Mouse (Mus musculus) adrenal gland, postnatal 36 days (tissue): Measurements from ENCODE around the gene Relb. TPM values are rescaled to one million over a fixed set of nuclear protein-coding genes. Genes with fewer than 3 reads are reported as not detected.

Experiments used
- DNase-seq, 2 experiments: peaks; one replicate each; pipeline ENCODE4 v3.0.0; 2021; ENCODE audit warnings: mixed read lengths in 1 of 2
- long read RNA-seq, 2 experiments: library from polyadenylated mRNA; stranded (forward); transcript quantifications; one replicate each; pipeline ENCODE4 v2.0.0; 2021; ENCODE audit warnings: borderline sequencing depth in 2 of 2
- total RNA-seq, 2 experiments: library from RNA; stranded (reverse); gene quantifications; 2 replicates each; pipeline ENCODE4 v1.2.3; 2021

Relb gene
- total RNA-seq: 10 to 100 TPM; 33.6 to 34.7 TPM
- long read RNA-seq, experiment 1, transcript Relb-201 (11 exons, 2,200 nt): major isoform, 75 of 98 reads
- long read RNA-seq, experiment 1, partial matches to known transcripts: 5 of 98 reads
- long read RNA-seq, experiment 1, other reads (novel, unspliced or antisense): 18 of 98 reads
- long read RNA-seq, experiment 2, transcript Relb-201 (11 exons, 2,200 nt): major isoform, 17 of 24 reads
- long read RNA-seq, experiment 2, partial matches to known transcripts: 0 of 24 reads
- long read RNA-seq, experiment 2, other reads (novel, unspliced or antisense): 7 of 24 reads

- DNase-seq: peak; percentile 96 to 97
Measured at GRCm38 (mm10) chr7:19629361-19629734, at the start of gene Relb. Gene Relb (minus strand): TSS chr7:19629438.

- DNase-seq: no peak
Measured at GRCm38 (mm10) chr7:19678901-19679300, 49.7 kb upstream of the Relb start.

DNA sequence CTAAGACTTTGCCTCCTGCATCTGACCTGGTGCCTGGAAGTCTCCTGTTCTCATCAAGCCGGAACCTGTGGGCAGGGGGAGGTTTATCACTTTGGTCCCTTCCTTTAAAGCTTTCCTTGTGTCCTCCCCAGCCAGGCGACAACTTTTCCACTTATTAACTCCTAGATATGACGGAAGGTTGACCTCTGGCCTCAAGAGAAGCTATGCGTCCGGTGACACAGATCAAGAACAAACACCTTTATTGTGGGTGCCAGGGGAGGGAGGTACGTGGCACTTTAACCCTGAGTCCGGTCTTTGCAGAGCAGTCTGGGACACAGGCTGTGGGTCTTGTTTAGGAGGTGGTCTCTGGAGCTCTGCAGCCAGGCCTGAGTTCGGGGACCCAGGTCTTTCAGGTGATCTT is 48.6 kb upstream of the Relb start, which contains the start of gene Apoc2:
Gene Apoc2 (minus strand): TSS at position 70 of the 400 bp plus-strand sequence.
- DNase-seq: no peak

GRCm38 (mm10) chr7:19676662-19677061 is 47.4 kb upstream of the Relb start:
- DNase-seq: no peak

DNA sequence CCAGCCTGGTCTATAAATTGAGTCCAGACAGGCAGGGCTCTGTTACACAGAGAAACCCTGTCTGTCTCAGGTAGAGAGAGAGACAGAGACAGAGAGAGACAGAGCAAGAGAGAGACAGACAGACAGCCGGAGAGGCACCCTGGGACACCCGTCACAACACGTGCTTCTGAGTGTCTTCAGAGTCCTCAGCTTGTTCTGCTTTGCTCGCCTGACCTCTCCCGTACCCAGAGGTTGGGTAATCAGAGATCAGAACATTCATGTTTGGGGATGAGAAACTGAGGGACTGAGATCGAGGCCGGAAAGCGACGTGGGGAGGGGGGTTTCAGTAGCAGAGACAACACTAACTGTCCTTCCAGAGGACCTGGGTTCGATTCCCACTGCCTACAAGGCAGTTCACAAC is 46.6 kb upstream of the Relb start:
- DNase-seq: no peak

DNA sequence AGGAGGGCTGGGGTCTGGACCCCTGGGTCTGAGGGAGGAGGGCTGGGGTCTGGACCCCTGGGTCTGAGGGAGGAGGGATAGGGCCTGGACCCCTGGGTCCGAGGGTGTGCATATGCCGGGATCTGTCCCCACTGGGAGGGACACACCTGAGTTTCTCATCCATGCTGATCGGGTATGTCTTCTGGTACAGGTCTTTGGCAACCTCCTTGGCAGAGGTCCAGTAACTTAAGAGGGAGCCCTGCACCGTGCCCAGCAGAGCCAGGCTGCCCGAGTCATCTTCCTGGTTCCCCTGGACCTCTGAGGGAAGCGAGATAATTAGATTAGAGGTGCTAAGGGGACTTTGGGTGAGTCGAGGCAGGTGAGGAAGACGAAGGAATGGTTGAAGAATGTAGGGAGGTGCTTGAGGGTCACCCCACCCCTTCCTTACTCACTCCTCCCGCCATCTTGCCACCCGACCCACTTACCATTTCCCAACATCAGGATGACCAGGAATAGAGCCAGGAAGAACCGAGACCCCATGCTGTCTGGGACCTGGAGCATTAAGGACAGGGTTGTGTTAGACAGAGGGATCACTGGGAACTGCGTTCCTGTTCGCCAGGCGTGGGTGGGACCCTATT is 44.0 kb upstream of the Relb start:
- DNase-seq: no peak

DNA sequence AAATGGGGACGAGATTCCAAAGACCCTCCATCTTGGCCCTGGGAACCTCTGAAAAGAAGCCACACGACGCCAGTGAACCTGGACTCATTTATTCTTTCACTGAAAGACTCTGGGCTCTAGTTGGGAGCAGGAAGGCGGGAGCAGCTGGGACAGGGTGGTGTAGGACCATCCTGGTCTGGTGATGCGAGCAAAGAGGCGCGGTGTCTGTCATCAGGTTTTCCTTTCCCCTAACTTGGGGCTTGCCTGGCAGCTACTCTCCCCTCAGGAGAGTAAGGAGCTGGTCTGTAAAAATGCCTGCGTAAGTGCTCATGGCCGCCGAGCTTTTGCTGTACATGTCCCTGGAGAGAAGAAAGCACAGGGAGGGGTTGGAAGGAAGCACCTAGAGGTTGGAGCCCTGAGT is 42.3 kb upstream of the Relb start:
- no peak for DNase-seq

DNA sequence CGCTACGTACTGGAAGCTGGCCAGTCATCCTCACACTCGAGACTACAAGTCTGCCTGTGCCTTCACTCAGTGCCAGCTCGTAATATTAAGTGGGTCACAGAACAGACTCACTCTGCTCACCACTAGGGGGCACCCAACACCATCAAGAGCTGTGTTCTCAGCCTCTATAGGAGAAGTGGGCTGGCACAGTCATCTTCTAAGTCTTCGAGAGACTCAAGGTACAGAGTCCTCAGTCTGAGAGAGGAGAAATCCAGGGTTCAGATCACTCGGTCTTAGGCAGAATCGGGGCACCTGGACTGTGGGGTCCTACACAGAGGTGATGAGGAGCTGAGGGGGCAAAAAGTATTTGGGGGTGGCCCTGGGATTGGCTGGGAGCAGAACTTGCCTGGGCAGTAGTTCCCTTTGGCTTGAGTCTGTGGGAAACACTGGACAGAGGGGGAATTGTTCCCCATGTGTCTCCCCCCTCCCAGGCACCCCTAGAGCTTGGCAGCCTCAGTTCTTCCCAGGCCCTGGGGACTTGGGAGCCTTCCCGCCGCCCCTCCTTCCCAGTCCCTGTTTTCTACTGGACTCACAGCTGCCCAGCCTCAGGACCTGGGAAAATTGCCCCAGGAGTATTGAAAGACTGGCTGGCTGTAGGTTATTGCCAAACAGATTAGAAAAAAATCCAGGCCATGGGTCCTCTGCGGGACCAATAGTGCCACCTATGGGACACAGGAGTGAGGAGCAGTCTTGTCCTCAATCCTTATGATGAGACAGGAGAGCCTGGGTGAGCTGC is 39.9 kb upstream of the Relb start:
- peak; percentile 93 to 96 for DNase-seq

DNA sequence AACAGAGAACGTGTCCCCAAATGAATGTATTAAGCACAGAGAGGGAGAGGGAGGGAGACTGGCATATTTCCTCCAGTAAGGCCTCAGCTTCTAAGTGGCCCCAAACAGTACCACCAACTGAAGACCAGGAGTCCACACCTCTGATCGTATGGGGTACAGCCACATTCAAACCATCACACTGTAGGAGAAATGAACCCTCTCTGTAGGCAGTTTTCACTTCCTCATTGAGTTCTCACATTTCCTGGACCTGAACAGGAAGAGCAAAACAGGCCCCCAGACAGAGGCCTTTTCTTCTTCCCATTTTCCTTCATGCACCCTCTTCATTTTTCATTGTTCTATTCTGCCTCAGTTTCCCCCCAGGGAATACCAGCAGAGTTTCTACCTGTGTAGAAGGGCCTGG is 38.2 kb upstream of the Relb start:
- no peak for DNase-seq

DNA sequence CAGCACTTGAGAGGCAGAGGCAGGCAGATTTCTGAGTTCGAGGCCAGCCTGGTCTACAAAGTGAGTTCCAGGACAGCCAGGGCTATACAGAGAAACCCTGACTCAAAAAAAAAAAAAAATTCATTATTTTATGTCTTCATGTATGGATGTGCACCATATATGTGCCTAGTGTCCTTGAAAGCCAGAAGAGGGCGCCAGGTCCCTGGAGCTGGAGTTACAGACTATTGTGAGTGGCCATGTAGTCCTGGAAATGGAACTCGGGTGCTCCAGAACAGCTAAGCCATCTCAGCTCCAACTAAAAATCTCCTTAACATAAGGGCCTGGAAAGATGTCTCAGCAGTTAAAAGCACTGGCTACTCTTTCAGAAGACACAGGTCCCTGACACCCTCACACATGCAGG is 37.5 kb upstream of the Relb start:
- no peak for DNase-seq

DNA sequence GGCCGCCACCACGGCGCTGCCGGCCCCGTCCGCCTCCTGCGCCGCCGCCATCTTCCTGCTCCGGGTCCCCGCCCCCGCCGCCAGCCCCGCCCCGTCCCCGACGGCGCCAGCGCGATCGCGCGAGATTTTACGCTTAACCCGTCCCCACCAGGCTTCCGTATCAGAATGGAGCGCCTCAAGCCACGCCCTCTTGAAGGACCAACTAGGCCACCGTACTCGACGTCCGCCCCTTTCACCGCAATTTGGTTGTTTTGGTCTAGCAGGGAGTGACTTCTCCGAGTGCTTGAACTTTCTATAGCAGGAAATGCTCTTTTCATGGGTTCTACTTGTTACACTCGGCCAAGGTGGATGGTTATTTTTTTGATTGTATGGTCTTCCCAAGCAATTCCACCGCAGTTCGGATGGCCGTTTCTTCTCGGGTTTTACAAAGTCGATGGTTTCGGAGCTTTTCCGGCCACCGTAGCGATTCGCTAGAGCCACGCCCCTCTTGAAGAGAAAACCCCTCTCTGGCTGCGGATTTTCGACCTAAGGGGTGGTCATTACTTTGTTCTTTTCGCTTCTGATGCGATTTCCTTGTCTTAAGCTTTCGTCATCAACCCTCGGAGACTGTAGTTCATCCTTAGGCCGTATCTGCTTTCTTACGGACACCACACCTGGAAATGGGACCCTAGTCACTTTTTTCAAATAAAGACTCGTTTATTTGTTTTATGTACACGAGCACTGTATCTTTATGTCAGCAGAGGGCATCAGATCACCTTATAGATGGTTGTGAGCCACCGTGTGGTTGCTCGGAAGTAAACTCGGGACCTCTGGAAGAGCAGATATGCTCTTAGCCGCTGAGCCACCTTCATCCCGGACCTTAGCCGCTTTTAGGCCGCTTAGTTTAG is 36.0 kb upstream of the Relb start, which contains the start of gene Clptm1:
Gene Clptm1 (minus strand): TSS at position 79 of the 887 bp plus-strand sequence.
- peak; percentile 97 to 98 for DNase-seq

DNA sequence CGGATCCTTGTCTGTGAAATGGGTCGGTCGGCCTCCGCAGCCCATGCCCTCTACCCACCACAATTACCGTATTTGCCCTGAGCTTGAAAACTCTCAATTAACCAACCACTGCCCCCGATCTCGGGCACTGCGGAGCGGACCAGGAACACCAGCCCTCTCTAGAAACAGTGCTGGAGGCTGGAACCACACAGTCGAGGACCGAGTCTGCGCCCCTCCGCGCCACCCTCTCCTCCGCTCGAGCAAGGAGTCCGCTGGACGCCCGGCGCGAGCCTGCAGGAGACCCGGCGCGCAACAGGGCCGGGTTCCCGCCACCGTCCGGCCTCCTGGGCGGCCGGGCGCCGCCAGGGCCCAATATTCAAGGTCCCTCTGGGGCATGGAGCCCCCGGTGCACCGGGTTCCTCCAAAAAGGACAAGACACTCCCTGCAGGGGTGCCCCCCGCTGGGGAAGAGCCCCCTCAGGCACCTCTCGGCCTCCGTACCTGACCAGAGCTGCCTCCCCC is 35.3 kb upstream of the Relb start:
- no peak for DNase-seq

GRCm38 (mm10) chr7:19663940-19664339 is 34.7 kb upstream of the Relb start:
- DNase-seq: no peak

DNA sequence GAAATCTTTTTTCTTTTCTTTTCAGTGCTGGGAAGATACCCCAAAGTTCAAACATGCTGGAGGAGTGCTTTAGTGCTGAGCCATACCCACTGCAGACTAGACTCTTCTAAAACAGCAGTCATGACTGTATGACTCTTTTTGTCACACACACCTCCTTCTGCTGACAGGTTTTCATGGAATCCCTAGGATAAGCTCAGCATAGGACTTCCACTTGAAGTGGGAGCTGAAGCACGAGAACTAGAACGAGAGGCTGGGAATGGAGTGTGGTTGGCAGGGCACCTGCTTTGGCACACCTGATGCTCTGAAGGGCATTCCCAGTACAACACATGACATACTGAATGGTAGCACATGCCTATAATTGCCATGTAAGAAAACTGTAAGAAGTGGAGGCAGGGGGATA is 23.4 kb upstream of the Relb start:
- no peak for DNase-seq

- DNase-seq: no peak
Measured at GRCm38 (mm10) chr7:19651063-19651786, 22.0 kb upstream of the Relb start.

GRCm38 (mm10) chr7:19641223-19641622 is 12.0 kb upstream of the Relb start:
- no peak for DNase-seq

DNA sequence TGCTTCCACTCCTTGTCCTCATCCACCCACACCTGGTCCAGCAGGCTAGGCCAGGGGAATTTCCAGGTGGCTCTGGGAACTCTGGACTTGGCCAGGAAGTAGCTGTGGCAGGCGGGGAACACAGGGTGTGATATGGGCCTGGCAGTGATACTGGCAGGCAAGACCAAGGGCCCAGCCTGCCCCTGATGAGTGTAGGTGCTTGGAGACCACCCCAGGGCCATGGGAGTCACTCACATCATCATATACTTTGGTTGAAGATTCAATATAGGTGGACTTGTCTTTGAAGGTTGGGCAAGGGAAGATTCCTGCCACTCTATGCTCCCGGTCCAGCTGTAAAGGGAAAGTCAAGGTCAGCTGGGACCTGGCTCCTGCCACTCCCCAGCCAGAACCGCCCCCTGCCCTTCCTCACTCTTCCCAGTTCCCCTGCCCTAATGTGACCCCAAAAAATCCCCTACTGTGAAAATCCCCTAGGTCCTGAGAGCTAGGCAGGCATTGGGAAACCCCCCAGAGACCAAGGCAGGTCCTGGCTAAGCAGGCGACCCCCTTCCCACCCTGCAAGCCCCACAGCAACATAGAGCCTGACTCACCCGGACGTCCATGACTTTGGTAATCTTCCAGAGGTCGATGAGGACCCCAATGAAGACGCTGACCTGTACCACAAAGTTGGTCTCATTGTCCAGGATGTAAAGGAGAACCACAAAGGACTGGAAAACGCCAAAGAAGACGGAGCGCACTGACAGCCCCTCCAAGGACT is 6.0 kb upstream of the Relb start:
- DNase-seq: peak; percentile 43 to 48

GRCm38 (mm10) chr7:19634591-19634990 is 5.4 kb upstream of the Relb start:
- peak; percentile 90 to 92 for DNase-seq

DNA sequence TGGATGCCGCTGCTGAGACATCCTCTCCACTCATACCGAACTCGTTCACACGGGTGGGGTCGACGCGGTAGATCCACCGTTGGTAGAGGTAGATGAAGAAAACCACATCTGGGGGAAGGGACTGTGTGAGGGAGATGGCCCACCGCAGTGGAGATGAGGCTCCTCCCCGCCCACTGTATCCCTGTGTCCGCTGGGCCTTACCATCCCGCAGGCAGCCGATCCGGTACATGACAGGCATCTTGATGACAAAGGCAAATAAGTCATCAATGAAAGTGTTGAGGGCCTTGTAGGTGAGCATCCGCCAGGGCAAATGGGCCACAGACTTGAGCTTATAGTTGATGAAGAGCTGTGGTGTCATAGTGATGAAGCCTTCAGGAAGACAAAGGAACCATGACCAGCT is 4.6 kb upstream of the Relb start:
- DNase-seq: no peak

DNA sequence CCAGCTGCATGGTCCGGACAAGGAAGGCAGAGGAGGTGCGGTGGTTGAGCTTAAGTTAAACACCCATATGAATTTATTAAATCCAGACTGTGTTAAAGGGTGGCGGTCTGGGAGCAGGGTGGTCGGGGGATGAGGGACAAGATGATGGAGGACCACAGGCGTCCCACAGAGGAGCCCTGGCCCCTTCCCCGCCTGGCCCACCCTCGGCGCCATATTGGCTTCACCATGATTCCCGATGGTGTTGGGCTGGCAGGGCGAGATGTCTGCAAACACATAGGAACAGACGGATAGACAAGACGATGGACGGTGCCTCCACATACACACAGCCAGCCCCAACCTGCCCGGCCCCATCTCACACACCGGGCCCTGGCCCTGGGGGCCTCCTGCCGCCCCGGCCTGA is 4.0 kb upstream of the Relb start:
- DNase-seq: no peak
